Mouse (Mus musculus) large intestine, adult 2 months (tissue): ENCODE measurements around the gene Hoxb7. TPM values are rescaled to one million over a fixed set of nuclear protein-coding genes. Genes with fewer than 3 reads are reported as not detected.

Experiments used
- DNase-seq: peaks from one replicate; pipeline ENCODE4 v3.0.0-alpha.2; 2012; ENCODE audit warnings: low read depth, low spot score
- WGBS: fragments of 180-500 bp; shearing (Covaris S2); methylation state at CpG from one replicate; pipeline ENCODE4 v1.1.7; 2018; 5-methylcytosine and 5-hydroxymethylcytosine counted together
- polyA plus RNA-seq: library from polyadenylated mRNA; depleted of rRNA; stranded (reverse); fragments of >200 nt; gene quantifications from 2 replicates; pipeline ENCODE4 v1.2.3, GENCODE M21; 2012; rRNA removed

The Hoxb7 gene
- polyA plus RNA-seq, 1 experiment, result 6.5 TPM

- DNase-seq, result no peak
Measured at GRCm38 (mm10) chr11:96325747-96326212, 39.4 kb downstream of the Hoxb7 start.

GRCm38 (mm10) chr11:96326705-96327104 is 40.3 kb downstream of the Hoxb7 start:
- DNase-seq, result no peak

More at GRCm38 (mm10) chr11:96325747-96326212, 39.4 kb downstream of the Hoxb7 start:
- 49% methylated on average over 22 of the region's 22 CpGs for WGBS

GRCm38 (mm10) chr11:96327122-96327521 is 40.7 kb downstream of the Hoxb7 start:
- WGBS, result 65% methylated on average over 7 of the region's 7 CpGs
- no peak for DNase-seq

More at GRCm38 (mm10) chr11:96326705-96327104, 40.3 kb downstream of the Hoxb7 start:
- WGBS, result 64% methylated on average over 12 of the region's 12 CpGs

GRCm38 (mm10) chr11:96327750-96328149 is 41.3 kb downstream of the Hoxb7 start:
- DNase-seq, result no peak
- 64% methylated on average over 5 of the region's 5 CpGs for WGBS

GRCm38 (mm10) chr11:96328605-96329004 is 42.2 kb downstream of the Hoxb7 start:
- WGBS, result 62% methylated on average over 8 of the region's 8 CpGs
- DNase-seq, result no peak

- 11% methylated on average over 8 of the region's 8 CpGs for WGBS
- DNase-seq, result no peak
Measured at GRCm38 (mm10) chr11:96332105-96332504, 45.7 kb downstream of the Hoxb7 start.

GRCm38 (mm10) chr11:96332618-96333032 is 46.2 kb downstream of the Hoxb7 start:
- WGBS, result 36% methylated on average over 35 of the region's 35 CpGs
- no peak for DNase-seq

- no peak for DNase-seq
- 24% methylated on average over 17 of the region's 17 CpGs for WGBS
Measured at GRCm38 (mm10) chr11:96333241-96334001, 47.0 kb downstream of the Hoxb7 start.

- DNase-seq, result no peak
- 20% methylated on average over 2 of the region's 2 CpGs for WGBS
Measured at GRCm38 (mm10) chr11:96334002-96334364, 47.6 kb downstream of the Hoxb7 start.

GRCm38 (mm10) chr11:96334998-96335397 is 48.6 kb downstream of the Hoxb7 start:
- WGBS, result 37% methylated on average over 3 of the region's 3 CpGs
- DNase-seq, result no peak

GRCm38 (mm10) chr11:96336597-96336996 is 50.2 kb downstream of the Hoxb7 start:
- WGBS, result 40% methylated on average over 2 of the region's 2 CpGs
- no peak for DNase-seq

- DNase-seq, result no peak
- WGBS, result 71% methylated on average over 6 of the region's 6 CpGs
Measured at GRCm38 (mm10) chr11:96337026-96337425, 50.6 kb downstream of the Hoxb7 start.

GRCm38 (mm10) chr11:96338957-96339855 is 52.8 kb downstream of the Hoxb7 start:
- DNase-seq, result no peak
- WGBS, result 71% methylated on average over 7 of the region's 7 CpGs

Other genes starting within 250 kb of the Hoxb7 start
- 41.3 and 41.4 TPM in 2 replicates for gene Ube2z, start 221.2 kb upstream of the Hoxb7 start, polyA plus RNA-seq
- 1,161 and 1,322 TPM in 2 replicates for gene Atp5g1, start 211.0 kb upstream of the Hoxb7 start, polyA plus RNA-seq
- not detected in 2 replicates for gene Calcoco2, start 174.7 kb upstream of the Hoxb7 start, polyA plus RNA-seq
- gene Ttll6, start 152.8 kb upstream of the Hoxb7 start, polyA plus RNA-seq, result 0.10 TPM in 1 of 2 replicates, not detected in the other
- gene Hoxb13, start 92.3 kb upstream of the Hoxb7 start, polyA plus RNA-seq, result 0.27 TPM in 1 of 2 replicates, not detected in the other
- 0.25 and 16.0 TPM in 2 replicates for gene Hoxb9, start 15.2 kb upstream of the Hoxb7 start, polyA plus RNA-seq
- gene Hoxb8, start 4.7 kb upstream of the Hoxb7 start, polyA plus RNA-seq, result 2.6 and 11.7 TPM in 2 replicates
- gene Hoxb6, start 5.9 kb downstream of the Hoxb7 start, polyA plus RNA-seq, result 4.7 and 23.1 TPM in 2 replicates
- 2.6 and 5.1 TPM in 2 replicates for gene Hoxb5, start 16.7 kb downstream of the Hoxb7 start, polyA plus RNA-seq
- 2.5 and 3.0 TPM in 2 replicates for gene Hoxb4, start 31.6 kb downstream of the Hoxb7 start, polyA plus RNA-seq
- 2.3 and 3.4 TPM in 2 replicates for gene Hoxb3, start 36.7 kb downstream of the Hoxb7 start, polyA plus RNA-seq
- 3.8 and 4.8 TPM in 2 replicates for gene Hoxb2, start 63.9 kb downstream of the Hoxb7 start, polyA plus RNA-seq
- not detected in 2 replicates for gene Hoxb1, start 79.1 kb downstream of the Hoxb7 start, polyA plus RNA-seq
- gene Skap1, start 178.0 kb downstream of the Hoxb7 start, polyA plus RNA-seq, result 3.7 and 4.3 TPM in 2 replicates